ENCODE assay signal across 10 mouse cellular contexts in genomic region chr19:6163872-6164547, GRCm38 (mm10). TPM values are rescaled to one million over a fixed set of nuclear protein-coding genes. Genes with fewer than 3 reads are reported as not detected.
DNase-seq lines count a peak whose midpoint lies in the region; ATAC-seq and TF ChIP-seq lines count a peak whose summit lies in the region.
"Had no signal": no experiment of that assay in that cellular context is flagged by ENCODE, and none has a peak within 500 bp of the region (broad histone marks: within the 10 kb centered on the region; RNA-seq: fewer than 3 reads in every experiment).

No protein-coding gene starts in this region.

- no peak for ATAC-seq in heart, embryonic 11.5 days (replicated peaks; ENCODE audit: insufficient number of reproducible peaks, low FRiP score, low TSS enrichment)
- ATAC-seq in lung, embryonic 15.5 days (ENCODE audit: borderline replicate concordance, extremely low read depth, low FRiP score, low TSS enrichment), result no peak
- ATAC-seq in midbrain, embryonic 15.5 days (replicated peaks), result no peak

- peak; percentile 98 for DNase-seq in heart, adult 11 months
- DNase-seq in NIH3T3 (ENCODE audit: low read depth), result peak; percentile 40
- peak; percentile 14 for DNase-seq in heart, postnatal 25 days (ENCODE audit: low spot score)
- no peak for DNase-seq in cerebellum, postnatal 14 days
- DNase-seq in layer of hippocampus, adult 2 months (ENCODE audit: low spot score in 2 of 2), result no peak

- H3K9ac ChIP-seq in heart, embryonic 11.5 days (ENCODE audit: low read depth, low read length), result no peak overlapping the region
- no peak overlapping the region for H3K9ac ChIP-seq in lung, embryonic 15.5 days
- no peak overlapping the region for H3K9ac ChIP-seq in midbrain, embryonic 15.5 days
- H3K9ac ChIP-seq: neural tube, embryonic 15.5 days had no signal

- H3K4me1 ChIP-seq in heart, embryonic 11.5 days (ENCODE audit: control insufficient read depth, insufficient read depth, low read length), result no peaks in the 10 kb centered on the region
- no peaks in the 10 kb centered on the region; the same call in 1 of the 2 replicates for H3K4me1 ChIP-seq in lung, embryonic 15.5 days
- no peaks in the 10 kb centered on the region for H3K4me1 ChIP-seq in midbrain, embryonic 15.5 days
- H3K4me1 ChIP-seq: neural tube, embryonic 15.5 days had no signal

- no peak for TF ChIP-seq CTCF in layer of hippocampus, adult 2 months (conservative IDR thresholded peaks at IDR 0.05)

- intact Hi-C loops in heart, postnatal 25 days (cut with DNase I), result no loop called here

- H3K27ac ChIP-seq in heart, embryonic 11.5 days (ENCODE audit: low read depth, low read length), result no peak overlapping the region
- no peak overlapping the region for H3K27ac ChIP-seq in lung, embryonic 15.5 days
- no peak overlapping the region for H3K27ac ChIP-seq in layer of hippocampus, adult 2 months
- no peak overlapping the region for H3K27ac ChIP-seq in midbrain, embryonic 15.5 days
- H3K27ac ChIP-seq: neural tube, embryonic 15.5 days had no signal

- H3K36me3 ChIP-seq in heart, embryonic 11.5 days (ENCODE audit: control insufficient read depth, insufficient read depth, low read length), result no peaks in the 10 kb centered on the region
- H3K36me3 ChIP-seq in lung, embryonic 15.5 days, result no peaks in the 10 kb centered on the region
- H3K36me3 ChIP-seq in midbrain, embryonic 15.5 days (replicated peaks), result no peaks in the 10 kb centered on the region
- H3K36me3 ChIP-seq: neural tube, embryonic 15.5 days had no signal

- H3K4me3 ChIP-seq in heart, embryonic 11.5 days (ENCODE audit: low read depth, low read length), result no peak overlapping the region
- no peak overlapping the region for H3K4me3 ChIP-seq in lung, embryonic 15.5 days
- H3K4me3 ChIP-seq in layer of hippocampus, adult 2 months, result no peak overlapping the region
- H3K4me3 ChIP-seq in midbrain, embryonic 15.5 days, result no peak overlapping the region
- H3K4me3 ChIP-seq: neural tube, embryonic 15.5 days had no signal

- WGBS in heart, embryonic 11.5 days (ENCODE audit: insufficient replicate concordance), result 67% methylated on average over 10 of the region's 10 CpGs
- WGBS in lung, embryonic 15.5 days, result 43% methylated on average over 10 of the region's 10 CpGs
- WGBS in midbrain, embryonic 15.5 days, result 73% methylated on average over 10 of the region's 10 CpGs

- no peaks in the 10 kb centered on the region for H3K9me3 ChIP-seq in heart, embryonic 11.5 days (replicated peaks; ENCODE audit: control insufficient read depth, low read length)
- H3K9me3 ChIP-seq in lung, embryonic 15.5 days, result no peaks in the 10 kb centered on the region
- H3K9me3 ChIP-seq in midbrain, embryonic 15.5 days, result no peaks in the 10 kb centered on the region
- H3K9me3 ChIP-seq: neural tube, embryonic 15.5 days had no signal

- no peak overlapping the region for H3K4me2 ChIP-seq in heart, embryonic 11.5 days
- peak overlapping the region; percentile 17; the same call in 1 of the 2 replicates for H3K4me2 ChIP-seq in lung, embryonic 15.5 days
- no peak overlapping the region for H3K4me2 ChIP-seq in midbrain, embryonic 15.5 days
- H3K4me2 ChIP-seq: neural tube, embryonic 15.5 days had no signal

- 0 out of 2 replicates have a peak, but pooled peaks cover 3% of the 10 kb centered on the region for H3K27me3 ChIP-seq in heart, embryonic 11.5 days (ENCODE audit: control insufficient read depth, insufficient read depth, low read length)
- H3K27me3 ChIP-seq in lung, embryonic 15.5 days, result no peaks in the 10 kb centered on the region
- H3K27me3 ChIP-seq in midbrain, embryonic 15.5 days (replicated peaks), result no peaks in the 10 kb centered on the region
- H3K27me3 ChIP-seq: neural tube, embryonic 15.5 days had no signal

RNA-seq across cellular contexts. Expression of gene Majin, which starts 20.2 kb away (rescaled TPM):
- polyA plus RNA-seq in heart, embryonic 11.5 days (2014; fragmentation: Nextera tagmentation; extraction: Ambion mirVana), result not detected in 2 replicates
- not detected for total RNA-seq in heart, postnatal 25 days (2021)
- polyA plus RNA-seq in lung, embryonic 15.5 days (2015; fragmentation: Nextera tagmentation; extraction: Ambion mirVana), result not detected in 2 replicates
- not detected for total RNA-seq in layer of hippocampus, adult 2 months (2021)
- polyA plus RNA-seq in midbrain, embryonic 15.5 days (2015; fragmentation: Nextera tagmentation; extraction: Ambion mirVana), result not detected in 2 replicates
- polyA plus RNA-seq: forebrain, embryonic 11.5 days; neural tube, embryonic 15.5 days had no signal

RNA-seq across cellular contexts. Expression of gene Arl2, which starts 22.7 kb away (rescaled TPM):
- polyA plus RNA-seq in heart, embryonic 11.5 days (2014; fragmentation: Nextera tagmentation; extraction: Ambion mirVana), result 61.8 and 73.8 TPM in 2 replicates
- 10 to 100 TPM; 54.4 to 58.4 TPM for total RNA-seq in heart, postnatal 25 days (2021)
- polyA plus RNA-seq in lung, embryonic 15.5 days (2015; fragmentation: Nextera tagmentation; extraction: Ambion mirVana), result 96.9 and 106 TPM in 2 replicates
- total RNA-seq in layer of hippocampus, adult 2 months (2021), result 10 to 100 TPM; 72.1 to 76.9 TPM
- polyA plus RNA-seq in midbrain, embryonic 15.5 days (2015; fragmentation: Nextera tagmentation; extraction: Ambion mirVana), result 146 and 150 TPM in 2 replicates

RNA-seq across cellular contexts. Expression of gene Batf2, which starts 23.2 kb away (rescaled TPM):
- polyA plus RNA-seq in heart, embryonic 11.5 days (2014; fragmentation: Nextera tagmentation; extraction: Ambion mirVana), result not detected in 2 replicates
- total RNA-seq in heart, postnatal 25 days (2021), result under 1 TPM; 0.78 to 0.87 TPM
- polyA plus RNA-seq in lung, embryonic 15.5 days (2015; fragmentation: Nextera tagmentation; extraction: Ambion mirVana), result 0.42 and 0.56 TPM in 2 replicates
- under 1 TPM in 1 of 2 experiments, not detected in 1; 0.29 TPM for total RNA-seq in layer of hippocampus, adult 2 months (2021)
- polyA plus RNA-seq in midbrain, embryonic 15.5 days (2015; fragmentation: Nextera tagmentation; extraction: Ambion mirVana), result 0.20 TPM in 1 of 2 replicates, not detected in the other
- polyA plus RNA-seq: forebrain, embryonic 11.5 days; neural tube, embryonic 15.5 days had no signal

RNA-seq across cellular contexts. Expression of gene Snx15, which starts 35.9 kb away (rescaled TPM):
- 22.6 and 25.5 TPM in 2 replicates for polyA plus RNA-seq in heart, embryonic 11.5 days (2014; fragmentation: Nextera tagmentation; extraction: Ambion mirVana)
- 10 to 100 TPM; 13.7 to 15.1 TPM for total RNA-seq in heart, postnatal 25 days (2021)
- 33.1 TPM in 2 replicates for polyA plus RNA-seq in lung, embryonic 15.5 days (2015; fragmentation: Nextera tagmentation; extraction: Ambion mirVana)
- total RNA-seq in layer of hippocampus, adult 2 months (2021), result 10 to 100 TPM; 43.5 to 46.0 TPM
- polyA plus RNA-seq in midbrain, embryonic 15.5 days (2015; fragmentation: Nextera tagmentation; extraction: Ambion mirVana), result 59.1 and 65.6 TPM in 2 replicates

RNA-seq across cellular contexts. Expression of gene Sac3d1, which starts 45.6 kb away (rescaled TPM):
- polyA plus RNA-seq in heart, embryonic 11.5 days (2014; fragmentation: Nextera tagmentation; extraction: Ambion mirVana), result 38.1 and 41.0 TPM in 2 replicates
- total RNA-seq in heart, postnatal 25 days (2021), result 1 to 10 TPM; 7.9 to 8.5 TPM
- 48.6 and 49.8 TPM in 2 replicates for polyA plus RNA-seq in lung, embryonic 15.5 days (2015; fragmentation: Nextera tagmentation; extraction: Ambion mirVana)
- total RNA-seq in layer of hippocampus, adult 2 months (2021), result 10 to 100 TPM; 14.0 to 15.0 TPM
- polyA plus RNA-seq in midbrain, embryonic 15.5 days (2015; fragmentation: Nextera tagmentation; extraction: Ambion mirVana), result 48.3 and 51.2 TPM in 2 replicates

Comparison
In these comparisons a context has a peak if more than half of its experiments do, and no peak if none do; other contexts are left out.
1. DNase-seq: peak in heart, adult 11 months (single experiment), NIH3T3 (single experiment) and heart, postnatal 25 days (single experiment); none in cerebellum, postnatal 14 days (0 of 2) and layer of hippocampus, adult 2 months (0 of 2).